Mouse (Mus musculus): ENCODE measurements around the gene Agbl4. TPM values are rescaled to one million over a fixed set of nuclear protein-coding genes. Genes with fewer than 3 reads are reported as not detected.
A peak's percentile ranks its signal among the peaks of the same experiment; 100 is the strongest.

The Agbl4 gene
- total RNA-seq, 2 experiments from 2014 or later: 14.0 to 17.2 TPM

- DNase-seq (ENCODE audit: low spot score in 2 of 2): no peak
Measured at GRCm38 (mm10) chr4:111638948-111639708, 1241.7 kb downstream of the Agbl4 start.

- peak in 1 of 2 experiments; percentile 13 for DNase-seq (ENCODE audit: low spot score in 2 of 2)
Measured at GRCm38 (mm10) chr4:111645117-111645830, 1247.8 kb downstream of the Agbl4 start.

GRCm38 (mm10) chr4:111645831-111646166 lies 1248.3 kb downstream of the Agbl4 start:
- peak in 1 of 2 experiments; percentile 44 for DNase-seq (ENCODE audit: low spot score in 2 of 2)

GRCm38 (mm10) chr4:111653451-111653850 lies 1256.0 kb downstream of the Agbl4 start:
- DNase-seq (ENCODE audit: low spot score in 2 of 2): no peak

- DNase-seq (ENCODE audit: low spot score in 2 of 2): no peak
Measured at GRCm38 (mm10) chr4:111663730-111664129, 1266.3 kb downstream of the Agbl4 start.

GRCm38 (mm10) chr4:111664146-111664545 lies 1266.7 kb downstream of the Agbl4 start:
- peak in 1 of 2 experiments; percentile 56 for DNase-seq (ENCODE audit: low spot score in 2 of 2)

GRCm38 (mm10) chr4:111666713-111667112 lies 1269.3 kb downstream of the Agbl4 start:
- no peak for DNase-seq (ENCODE audit: low spot score in 2 of 2)

- no peak for DNase-seq (ENCODE audit: low spot score in 2 of 2)
Measured at GRCm38 (mm10) chr4:111669369-111669768, 1271.9 kb downstream of the Agbl4 start.

- peak in 1 of 2 experiments; percentile 33 for DNase-seq (ENCODE audit: low spot score in 2 of 2)
Measured at GRCm38 (mm10) chr4:111670566-111671421, 1273.3 kb downstream of the Agbl4 start.

- no peak for DNase-seq (ENCODE audit: low spot score in 2 of 2)
Measured at GRCm38 (mm10) chr4:111671440-111671839, 1274.0 kb downstream of the Agbl4 start.

GRCm38 (mm10) chr4:111673904-111674303 lies 1276.4 kb downstream of the Agbl4 start:
- no peak for DNase-seq (ENCODE audit: low spot score in 2 of 2)

GRCm38 (mm10) chr4:111681926-111682325 lies 1284.5 kb downstream of the Agbl4 start:
- DNase-seq (ENCODE audit: low spot score in 2 of 2): no peak

GRCm38 (mm10) chr4:111682793-111683192 lies 1285.3 kb downstream of the Agbl4 start:
- no peak for DNase-seq (ENCODE audit: low spot score in 2 of 2)

- no peak for DNase-seq (ENCODE audit: low spot score in 2 of 2)
Measured at GRCm38 (mm10) chr4:111683843-111684242, 1286.4 kb downstream of the Agbl4 start.

- DNase-seq (ENCODE audit: low spot score in 2 of 2): no peak
Measured at GRCm38 (mm10) chr4:111685951-111686350, 1288.5 kb downstream of the Agbl4 start.

GRCm38 (mm10) chr4:111686951-111687350 lies 1289.5 kb downstream of the Agbl4 start:
- peak; percentile 17 to 63 for DNase-seq (ENCODE audit: low spot score in 2 of 2)

- peak; percentile 51 to 88 for DNase-seq (ENCODE audit: low spot score in 2 of 2)
Measured at GRCm38 (mm10) chr4:111687613-111688012, 1290.2 kb downstream of the Agbl4 start.

- DNase-seq (ENCODE audit: low spot score in 2 of 2): no peak
Measured at GRCm38 (mm10) chr4:111691057-111691543, 1293.6 kb downstream of the Agbl4 start.

GRCm38 (mm10) chr4:111701381-111701780 lies 1303.9 kb downstream of the Agbl4 start:
- DNase-seq (ENCODE audit: low spot score in 2 of 2): no peak

GRCm38 (mm10) chr4:111704126-111704525 lies 1306.7 kb downstream of the Agbl4 start:
- no peak for DNase-seq (ENCODE audit: low spot score in 2 of 2)

- no peak for DNase-seq (ENCODE audit: low spot score in 2 of 2)
Measured at GRCm38 (mm10) chr4:111704975-111705374, 1307.5 kb downstream of the Agbl4 start.

All from layer of hippocampus, adult 18-20 months (tissue).